Comparison of ENCODE assay signal across 17 mouse cellular contexts in the genomic region with DNA sequence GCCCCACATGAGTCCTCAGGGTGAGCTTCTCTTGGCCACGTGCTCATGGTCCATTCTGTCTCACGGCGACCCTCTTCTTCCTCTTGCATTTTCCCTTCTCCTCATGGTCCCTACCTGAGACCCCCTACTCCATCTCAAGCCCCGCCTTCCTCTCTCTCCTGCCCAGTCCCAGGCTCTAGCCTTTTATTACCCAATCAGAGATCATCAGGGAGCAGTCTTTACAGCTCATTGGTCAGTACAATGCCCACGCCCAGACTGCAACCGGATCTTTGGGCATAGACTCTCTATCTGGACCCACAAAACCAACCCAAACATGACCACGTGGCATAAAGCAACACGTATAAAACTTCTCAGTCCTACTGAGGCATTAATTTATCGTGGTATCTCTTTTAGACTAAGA. TPM values are rescaled to one million over a fixed set of nuclear protein-coding genes. Genes with fewer than 3 reads are reported as not detected.
"Had no signal": no experiment of that assay in that cellular context is flagged by ENCODE, and none has a peak within 500 bp of the region (broad histone marks: within the 10 kb centered on the region; RNA-seq: fewer than 3 reads in every experiment).

No protein-coding gene starts in this region.

- DNase-seq: left cerebral cortex, postnatal 4 days; liver; liver, embryonic 13.5 days; liver, postnatal 0 days; lung, adult 18-20 months; lung, adult 2 months; lung, embryonic 14.5 days; lung, postnatal 10 days; lung, postnatal 14 days; lung, postnatal 36 days; lung, postnatal 4 days; midbrain, embryonic 14.5 days had no signal

RNA-seq across cellular contexts. Expression of a gene that starts 21.5 kb away (rescaled TPM):
- total RNA-seq: megakaryocyte progenitor cell, adult 5-6 weeks; megakaryocyte, adult 5-6 weeks; megakaryocyte-erythroid progenitor cell, adult 5-6 weeks; monocyte, adult 5-6 weeks had no signal

RNA-seq across cellular contexts. Expression of a gene that starts 35.5 kb away (rescaled TPM):
- total RNA-seq: left cerebral cortex, postnatal 4 days; midbrain, postnatal 0 days had no signal
